Mouse (Mus musculus) cerebellum, postnatal 25 days (tissue): ENCODE data around the gene Sertad2.
A peak's percentile ranks its signal among the peaks of the same experiment; 100 is the strongest.

Experiments
- DNase-seq, 2 experiments: peaks; one replicate each; pipeline ENCODE4 v3.0.0; 2021; ENCODE audit warnings: mixed read lengths in 2 of 2

Sertad2 gene

DNA sequence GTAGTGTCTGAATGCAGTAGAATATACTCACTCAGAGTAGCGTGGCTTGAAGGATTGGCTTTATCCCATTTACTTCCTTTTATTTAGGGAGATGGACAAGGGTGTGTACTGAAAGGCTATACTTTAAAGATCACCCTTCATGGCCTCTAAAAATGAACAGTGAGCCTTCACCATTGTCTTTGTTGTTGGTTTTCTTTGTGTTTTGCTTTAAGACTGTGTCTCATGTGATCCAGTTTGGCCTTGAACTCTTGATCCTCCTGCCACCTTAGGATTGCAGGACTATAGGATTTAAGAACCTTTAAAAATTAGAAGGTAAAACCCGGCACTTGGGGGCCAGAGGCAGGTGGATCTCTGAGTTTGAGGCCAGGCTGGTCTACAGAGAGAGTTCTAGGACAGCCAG lies 6.4 kb downstream of the Sertad2 start:
- no peak for DNase-seq

- no peak for DNase-seq
Observed at GRCm38 (mm10) chr11:20550196-20550595, 7.1 kb downstream of the Sertad2 start.

GRCm38 (mm10) chr11:20552059-20552458 lies 9.0 kb downstream of the Sertad2 start:
- no peak for DNase-seq

DNA sequence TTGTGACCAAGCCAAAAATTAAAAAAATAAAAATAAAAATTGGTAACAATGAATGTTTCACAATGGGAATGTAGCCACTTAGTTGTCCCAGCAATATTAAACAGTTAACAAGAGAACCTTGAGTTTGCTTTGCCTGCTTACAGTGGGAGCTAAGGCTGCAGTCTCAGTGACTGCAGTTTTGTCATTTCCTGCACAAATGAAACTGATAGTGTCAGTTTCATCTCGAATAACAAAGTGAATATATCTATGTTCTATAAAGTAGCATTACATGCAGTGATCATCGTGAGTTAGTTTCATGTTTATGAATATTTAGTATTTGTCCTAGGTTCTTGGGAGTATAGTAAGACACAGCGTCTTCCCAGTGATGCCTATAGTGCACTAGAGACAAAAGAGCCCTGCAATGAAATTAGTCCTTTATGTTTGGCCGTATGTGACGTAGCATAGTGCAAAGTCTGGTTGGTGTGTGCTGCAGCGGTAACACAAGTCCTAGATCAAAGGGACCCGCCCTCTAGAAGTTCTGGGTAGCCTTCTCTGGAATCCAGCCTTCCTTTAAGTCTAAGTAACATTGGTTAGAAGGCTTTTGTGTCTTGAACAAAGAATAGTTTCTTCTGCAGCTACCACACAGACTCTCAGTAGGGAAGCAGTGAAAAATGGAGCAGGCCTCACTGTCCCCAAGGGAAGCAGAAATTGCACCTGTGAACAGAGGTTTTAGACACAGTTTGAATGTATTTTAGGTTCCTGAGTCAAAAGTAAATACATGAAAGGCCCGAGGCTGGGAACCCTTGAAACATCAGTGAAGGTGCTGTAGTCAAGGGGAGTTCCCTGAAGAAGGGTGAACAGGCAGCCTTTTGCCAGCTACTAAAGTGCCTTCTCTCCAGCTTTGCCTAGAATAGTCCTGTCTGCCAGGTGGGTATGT lies 10.0 kb downstream of the Sertad2 start:
- DNase-seq = no peak

DNA sequence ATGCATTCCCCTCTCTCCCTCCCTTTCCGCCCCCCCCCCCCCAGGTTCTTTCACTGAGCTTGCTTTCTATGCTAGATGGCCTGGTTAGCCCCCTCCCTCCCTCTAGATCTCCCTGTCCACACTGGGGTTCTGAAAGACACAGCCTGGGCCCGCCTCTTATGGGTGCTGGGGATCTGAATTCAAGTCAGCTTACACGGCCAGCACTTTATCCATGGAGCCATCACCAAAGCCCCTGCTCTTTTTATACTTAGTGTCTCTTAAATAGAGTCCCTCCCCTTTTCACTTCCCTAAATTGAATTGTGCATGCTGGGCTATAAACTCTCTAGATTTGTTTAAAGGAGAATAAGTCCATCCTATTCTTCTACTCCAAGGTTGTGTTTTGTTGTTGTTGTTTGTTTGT lies 12.6 kb downstream of the Sertad2 start:
- DNase-seq = no peak

- DNase-seq = no peak
Observed at GRCm38 (mm10) chr11:20556163-20556911, 13.3 kb downstream of the Sertad2 start.

GRCm38 (mm10) chr11:20559236-20559950 lies 16.3 kb downstream of the Sertad2 start:
- DNase-seq = no peak

DNA sequence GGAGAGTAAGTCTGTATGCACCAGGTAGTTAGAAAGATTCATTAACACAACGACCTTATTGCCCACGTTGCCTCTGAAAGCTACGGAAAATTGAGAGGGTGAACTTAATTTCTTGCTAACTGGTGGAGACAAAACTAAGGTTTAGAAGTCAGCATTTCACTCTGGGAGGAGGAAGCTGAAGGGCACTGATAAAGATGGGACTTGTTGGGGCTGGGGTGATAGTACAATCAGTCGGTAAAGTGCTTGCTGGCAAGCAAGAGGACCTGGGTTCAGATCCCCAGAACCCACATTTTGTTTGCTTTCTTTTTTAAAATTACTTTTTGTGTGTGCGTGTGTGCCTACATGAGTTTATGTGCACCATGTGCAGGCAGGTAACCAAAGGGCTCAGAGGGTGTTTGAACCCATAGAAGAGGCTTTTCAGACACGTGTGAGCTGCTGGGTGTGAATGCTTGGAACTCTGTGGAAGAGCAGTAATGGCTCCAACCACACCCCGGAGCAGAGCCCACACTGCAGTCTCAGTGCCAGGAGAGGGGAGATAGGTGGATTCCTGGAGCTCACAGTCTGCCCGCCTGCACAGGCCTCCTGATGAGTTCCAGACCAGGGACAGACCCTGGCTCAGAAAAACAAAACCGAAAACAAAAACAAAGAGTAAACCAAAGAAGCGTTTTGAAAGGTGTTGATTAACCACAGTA lies 17.0 kb downstream of the Sertad2 start:
- DNase-seq = no peak

- DNase-seq = peak; percentile 58 to 79
Observed at GRCm38 (mm10) chr11:20561323-20562002, 18.4 kb downstream of the Sertad2 start.

DNA sequence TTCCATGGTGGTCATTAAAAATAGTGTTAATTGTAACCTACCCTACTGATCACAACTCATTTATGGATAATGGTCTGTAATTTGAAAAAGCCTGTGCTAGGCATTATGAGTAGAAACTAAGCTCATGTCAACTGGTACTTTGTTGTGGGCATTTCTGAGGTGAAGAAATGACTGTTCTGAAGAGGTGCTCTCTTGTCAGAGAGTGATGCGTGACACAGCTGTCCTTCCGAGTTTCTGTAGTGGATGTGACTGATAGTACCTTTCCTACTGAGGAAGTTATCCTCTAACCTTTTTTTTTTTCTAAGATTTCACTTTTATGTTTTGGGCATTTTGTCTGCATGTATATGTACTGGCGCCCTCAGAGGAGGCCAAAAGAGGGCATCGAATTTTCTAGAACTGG lies 22.0 kb downstream of the Sertad2 start:
- no peak for DNase-seq

DNA sequence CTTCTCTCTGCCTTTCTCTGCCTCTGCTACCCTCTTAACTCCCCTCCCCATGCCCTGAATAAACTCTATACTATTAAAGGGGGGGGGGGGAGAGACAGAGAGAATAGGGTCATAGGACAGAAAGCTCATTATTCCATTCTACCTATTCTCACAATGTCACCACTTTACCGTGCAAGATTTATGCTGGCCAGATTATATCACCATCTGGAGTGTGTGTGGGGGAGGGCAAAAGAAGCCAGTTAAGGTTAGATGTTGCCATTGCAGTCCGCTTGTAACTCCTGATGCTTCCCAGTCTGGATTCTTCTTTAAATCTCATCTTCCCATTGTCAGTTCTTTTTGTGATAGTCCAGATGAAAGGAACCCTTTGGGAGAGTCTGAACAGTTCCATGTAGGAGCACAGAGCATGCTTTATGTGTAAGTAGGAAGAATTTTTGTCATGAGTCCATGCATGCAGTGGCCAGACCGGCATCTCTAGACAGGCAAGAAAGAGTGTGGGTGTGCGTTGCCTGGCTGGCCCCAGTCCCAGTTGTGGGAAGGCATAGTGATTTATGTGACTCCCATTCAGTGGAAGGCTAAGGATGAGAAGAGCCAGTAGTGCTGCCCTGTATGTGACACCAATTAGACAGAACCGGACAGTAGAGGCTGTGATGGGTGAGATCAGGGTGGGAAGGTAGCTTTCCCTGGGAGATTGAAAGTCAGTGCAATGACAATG lies 28.8 kb downstream of the Sertad2 start:
- peak; percentile 27 to 32 for DNase-seq

- DNase-seq = no peak
Observed at GRCm38 (mm10) chr11:20576046-20576635, 33.1 kb downstream of the Sertad2 start.

DNA sequence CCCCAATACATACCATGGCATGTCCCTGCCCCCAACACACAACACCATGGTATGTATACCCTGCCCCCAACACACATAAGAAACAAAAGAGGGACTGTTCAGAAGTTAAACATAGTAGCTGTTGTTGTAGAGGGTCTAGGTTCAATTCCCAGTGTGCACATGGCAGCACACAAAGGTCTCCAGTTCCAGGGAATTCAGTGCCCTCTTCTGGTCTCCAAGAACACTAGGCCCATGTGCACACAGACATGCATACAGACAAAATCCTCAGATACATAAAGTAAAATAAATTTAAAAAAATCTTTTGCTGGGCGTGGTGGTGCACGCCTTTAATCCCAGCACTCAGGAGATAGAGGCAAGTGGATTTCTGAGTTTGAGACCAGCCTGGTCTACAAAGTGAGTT lies 39.7 kb downstream of the Sertad2 start:
- DNase-seq = no peak

GRCm38 (mm10) chr11:20585297-20585696 lies 42.2 kb downstream of the Sertad2 start:
- DNase-seq = no peak

GRCm38 (mm10) chr11:20586180-20586579 lies 43.1 kb downstream of the Sertad2 start:
- DNase-seq = no peak

GRCm38 (mm10) chr11:20589393-20589792 lies 46.3 kb downstream of the Sertad2 start:
- DNase-seq = no peak

DNA sequence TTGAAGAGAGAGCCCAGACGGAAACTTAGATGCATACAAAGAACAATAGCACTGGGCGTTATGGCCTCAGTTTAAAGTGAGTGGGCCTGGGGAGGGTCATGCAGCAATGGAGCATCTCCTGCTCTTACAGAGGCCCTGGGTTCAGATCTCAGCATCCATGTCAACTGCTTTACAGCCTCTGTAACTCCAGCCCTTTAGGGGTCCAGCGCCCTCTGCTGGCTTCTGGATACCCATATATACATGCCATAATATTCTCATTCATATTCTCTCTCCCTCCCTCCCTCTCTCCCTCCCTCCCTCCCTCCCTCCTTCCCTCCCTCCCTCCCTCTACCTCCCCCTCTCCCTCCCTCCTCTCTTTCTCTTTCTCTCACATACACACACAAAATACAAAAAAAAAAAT lies 49.0 kb downstream of the Sertad2 start:
- DNase-seq = peak in 1 of 2 experiments; percentile 30

GRCm38 (mm10) chr11:20594229-20595201 lies 51.5 kb downstream of the Sertad2 start:
- DNase-seq = peak in 1 of 2 experiments; percentile 10

DNA sequence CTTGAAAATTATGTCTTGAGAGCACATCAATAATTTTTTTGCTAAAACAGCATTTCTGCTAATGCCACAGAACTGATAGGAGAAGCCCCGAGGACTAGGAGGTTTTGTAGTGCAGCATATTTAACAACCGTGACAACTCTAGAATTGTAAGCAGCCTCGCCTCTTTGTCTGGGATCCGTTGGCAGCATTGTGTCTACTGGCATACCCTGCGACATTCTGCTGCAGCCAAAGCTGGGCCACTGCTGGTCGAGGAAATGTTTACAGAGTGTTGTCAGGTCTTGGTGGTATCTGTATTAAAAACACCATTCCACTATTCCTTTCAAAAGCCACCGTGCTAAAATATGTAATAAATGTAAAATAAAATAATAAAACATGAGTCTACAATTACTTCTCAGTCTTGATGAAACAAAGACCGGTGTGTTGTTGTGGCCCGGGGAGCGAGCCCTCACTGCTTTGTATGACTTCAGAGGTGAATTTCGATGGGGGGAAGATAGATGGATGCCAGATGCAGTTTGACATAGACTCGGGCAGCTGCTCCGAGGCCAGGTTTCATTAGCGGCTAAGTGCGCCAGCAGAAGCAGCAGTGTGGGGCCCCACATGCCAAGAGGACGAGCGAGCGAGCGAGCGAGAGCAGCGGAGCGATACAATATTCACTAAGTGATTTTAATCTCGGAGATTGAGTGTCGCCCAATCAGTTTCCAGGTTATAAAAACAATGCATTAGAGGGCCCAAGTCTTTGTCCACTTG lies 60.2 kb downstream of the Sertad2 start:
- peak; percentile 25 to 50 for DNase-seq
